Mouse (Mus musculus) right cerebral cortex, postnatal 36 days (tissue): ENCODE data around the gene Baiap2.

Experiments used
- DNase-seq, 2 experiments: peaks; one replicate each; pipeline ENCODE4 v3.0.0; 2022; ENCODE audit warnings: low spot score in 2 of 2, mixed read lengths in 1 of 2

Baiap2 gene

GRCm38 (mm10) chr11:119947426-119947825 is 4.9 kb downstream of the Baiap2 start:
- DNase-seq, result no peak

DNA sequence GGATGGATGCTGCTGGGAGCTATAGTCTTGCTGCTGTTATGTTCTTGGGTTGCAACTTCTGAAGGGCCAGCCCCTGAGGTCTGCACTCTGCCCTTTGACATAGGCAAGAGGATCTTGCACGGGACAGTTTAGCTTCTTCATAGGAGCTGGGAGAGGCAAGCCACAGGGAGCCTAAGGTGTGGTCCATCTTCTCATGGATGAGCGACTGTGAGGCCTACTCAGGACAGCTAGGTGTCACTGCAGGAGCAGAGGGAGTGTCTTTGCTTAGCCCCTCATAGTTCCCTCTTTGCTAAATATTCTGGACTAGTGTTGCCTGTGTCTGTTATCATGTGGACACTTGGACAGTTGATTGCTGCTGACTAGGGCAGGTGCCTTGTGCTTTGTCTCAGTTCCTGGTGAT is 5.3 kb downstream of the Baiap2 start:
- no peak for DNase-seq

DNA sequence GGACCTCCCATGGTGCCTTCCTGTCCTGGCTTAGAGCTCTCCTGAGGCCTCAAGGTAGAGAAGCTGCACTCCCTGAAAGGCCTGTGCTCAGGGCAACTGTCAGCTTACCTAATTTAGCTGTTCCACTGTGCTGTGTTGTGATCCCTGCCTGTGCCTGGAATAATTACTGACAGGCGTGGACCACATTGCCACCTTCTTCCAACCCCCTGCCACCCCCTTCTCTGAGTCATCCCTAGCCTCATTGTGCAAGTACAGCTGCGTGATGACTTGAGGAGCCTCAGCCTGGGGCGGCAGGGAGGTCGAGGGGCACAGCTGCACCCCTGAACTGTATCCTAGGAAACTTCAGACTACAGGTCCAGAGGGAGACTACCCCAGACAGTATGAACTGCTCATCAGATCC is 5.7 kb downstream of the Baiap2 start:
- DNase-seq, result no peak

DNA sequence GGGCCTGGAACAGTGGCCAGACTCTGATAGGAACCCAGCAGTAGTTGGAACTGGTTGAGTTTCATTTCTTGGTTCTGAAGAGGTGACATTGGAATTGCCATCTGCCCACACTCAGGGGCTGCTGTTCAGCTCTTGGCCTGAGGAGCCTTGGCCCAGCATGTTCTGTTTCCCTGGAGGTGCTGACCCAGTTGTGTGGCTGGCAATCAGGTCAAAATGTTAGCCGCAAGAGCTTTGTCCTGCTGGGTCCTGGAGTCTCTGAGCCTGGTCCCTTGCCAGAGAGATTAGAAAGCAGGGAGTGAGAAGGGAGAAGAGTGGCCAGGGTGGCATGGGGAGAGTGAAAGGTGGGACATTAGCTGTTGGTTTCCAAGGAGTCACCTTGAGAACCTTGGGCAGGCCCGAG is 6.2 kb downstream of the Baiap2 start:
- DNase-seq, result no peak

GRCm38 (mm10) chr11:119950535-119950934 is 8.0 kb downstream of the Baiap2 start:
- DNase-seq, result no peak

GRCm38 (mm10) chr11:119951326-119951725 is 8.8 kb downstream of the Baiap2 start:
- no peak for DNase-seq

DNA sequence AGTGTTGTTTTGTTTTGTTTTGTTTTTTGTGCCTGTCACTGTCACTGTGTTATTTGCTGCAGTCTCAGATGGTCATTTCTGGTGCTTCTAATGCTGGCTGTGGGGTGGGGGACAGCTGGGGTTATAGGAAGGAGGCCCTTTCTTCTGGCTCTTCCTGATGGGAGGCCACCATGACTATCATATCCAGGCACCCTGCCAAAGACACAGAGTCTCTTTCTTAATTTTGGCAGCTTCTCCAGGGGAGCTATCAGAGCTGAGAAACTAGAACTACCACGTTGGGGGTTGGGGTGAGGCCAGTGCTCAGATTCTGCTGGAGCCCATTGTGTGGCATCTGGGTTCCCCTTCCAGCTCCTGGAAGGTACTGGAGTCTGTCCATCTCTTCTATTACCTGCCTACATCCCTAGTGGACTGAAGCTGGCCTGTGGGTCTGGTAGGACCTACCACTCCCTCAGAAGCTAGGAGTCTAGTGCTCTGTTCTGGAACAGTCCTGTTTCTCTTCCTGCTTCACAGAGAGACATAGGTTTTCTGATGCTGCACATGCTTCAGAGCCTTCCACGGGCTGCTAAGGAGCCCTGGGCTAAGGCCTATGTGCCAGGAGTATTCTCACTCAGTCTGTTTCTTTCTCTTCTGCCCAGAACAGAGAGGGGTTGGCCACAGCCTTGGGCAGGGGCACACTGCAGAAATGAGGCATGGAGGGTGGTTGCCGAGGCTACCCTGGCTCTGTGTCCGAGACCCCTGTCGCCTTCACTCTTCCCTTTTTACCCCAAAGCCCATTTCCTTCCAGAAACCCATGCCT is 10.1 kb downstream of the Baiap2 start:
- DNase-seq, result no peak

GRCm38 (mm10) chr11:119954233-119954632 is 11.7 kb downstream of the Baiap2 start:
- no peak for DNase-seq

DNA sequence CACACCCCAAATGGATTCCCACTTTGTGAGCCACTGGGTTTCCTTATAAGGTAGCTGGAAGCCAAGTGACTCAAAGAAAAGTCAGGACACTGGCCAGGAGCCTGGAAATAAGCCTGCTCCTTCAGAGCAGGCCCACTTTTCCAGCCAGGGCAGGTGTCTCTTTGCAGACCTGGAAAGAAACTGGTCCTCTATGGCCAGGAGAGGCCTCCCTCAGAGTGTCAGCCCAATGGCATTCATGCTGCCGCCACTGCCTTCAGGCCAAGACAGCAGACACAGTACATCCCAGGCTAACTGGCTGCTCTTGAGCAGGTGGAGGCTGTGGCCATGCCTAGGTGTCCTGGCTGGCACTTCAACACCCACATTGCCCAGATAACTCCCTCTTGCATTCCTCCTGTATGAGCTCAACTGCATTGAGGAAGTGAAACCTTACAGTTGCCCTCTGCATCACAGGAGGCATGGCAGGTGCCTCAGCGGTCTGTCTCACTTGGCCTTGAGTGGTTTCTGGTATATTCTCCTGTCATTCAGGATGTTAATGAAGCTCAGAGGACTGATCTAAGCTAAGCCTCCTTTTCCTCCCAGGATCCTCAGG is 12.3 kb downstream of the Baiap2 start:
- no peak for DNase-seq

DNA sequence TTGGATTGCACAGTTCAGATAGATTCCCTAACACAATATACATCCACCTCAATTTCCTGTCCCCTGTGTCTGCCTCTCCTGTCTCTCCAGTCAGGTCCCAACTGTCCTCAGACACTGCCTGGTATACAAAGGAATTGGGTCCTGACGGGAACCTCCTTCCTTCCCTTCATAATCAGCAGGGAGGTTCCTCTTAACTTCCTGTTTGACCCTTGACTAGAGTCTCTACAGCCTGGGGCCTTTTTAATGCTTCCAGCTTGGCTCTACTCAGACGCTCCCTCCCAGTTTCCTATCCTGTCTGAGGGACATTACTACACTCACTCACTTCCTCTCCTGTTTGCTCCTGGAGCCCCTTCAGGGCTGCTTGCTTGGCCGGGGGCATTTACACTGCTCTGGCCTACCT is 12.9 kb downstream of the Baiap2 start:
- no peak for DNase-seq

DNA sequence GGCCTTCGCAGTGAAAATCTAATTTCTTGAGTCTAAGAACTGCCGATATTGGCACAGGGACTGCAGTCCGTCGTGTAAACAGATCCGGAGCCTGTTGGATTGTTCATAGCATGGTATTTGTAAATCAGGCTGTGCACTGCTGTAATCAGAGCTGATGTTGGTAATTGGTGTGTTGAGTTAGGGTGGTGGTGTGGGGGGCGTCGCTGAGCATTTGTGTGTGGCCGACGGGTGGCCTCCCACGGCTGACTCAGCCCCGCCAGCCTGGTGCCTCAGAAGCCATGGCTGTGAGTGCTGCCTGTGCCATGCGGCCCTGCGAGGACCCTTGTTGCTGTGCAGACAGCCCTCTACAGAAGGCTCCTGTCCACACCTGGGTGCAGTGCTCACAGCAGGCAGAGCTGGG is 14.0 kb downstream of the Baiap2 start:
- no peak for DNase-seq

GRCm38 (mm10) chr11:119958856-119959255 is 16.3 kb downstream of the Baiap2 start:
- DNase-seq, result no peak

DNA sequence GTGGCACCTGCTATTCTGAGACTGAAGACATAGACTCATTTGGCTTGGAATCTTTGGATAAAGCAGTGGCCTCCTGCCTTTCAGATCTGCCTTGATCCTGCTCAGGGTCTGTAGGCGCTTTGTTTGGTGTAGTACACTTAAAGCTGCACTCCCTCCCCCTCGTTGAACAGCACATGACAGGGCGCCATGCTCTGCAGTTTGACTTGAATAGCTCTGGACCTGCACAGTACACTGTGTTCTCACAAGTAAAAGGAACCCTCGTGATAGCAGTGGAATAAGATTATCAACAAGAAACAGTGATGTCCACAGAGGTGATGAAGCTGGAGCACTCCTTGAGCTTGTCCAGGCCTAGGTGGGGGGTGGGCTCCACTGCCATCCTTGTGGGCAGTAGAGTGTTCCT is 17.2 kb downstream of the Baiap2 start:
- no peak for DNase-seq

DNA sequence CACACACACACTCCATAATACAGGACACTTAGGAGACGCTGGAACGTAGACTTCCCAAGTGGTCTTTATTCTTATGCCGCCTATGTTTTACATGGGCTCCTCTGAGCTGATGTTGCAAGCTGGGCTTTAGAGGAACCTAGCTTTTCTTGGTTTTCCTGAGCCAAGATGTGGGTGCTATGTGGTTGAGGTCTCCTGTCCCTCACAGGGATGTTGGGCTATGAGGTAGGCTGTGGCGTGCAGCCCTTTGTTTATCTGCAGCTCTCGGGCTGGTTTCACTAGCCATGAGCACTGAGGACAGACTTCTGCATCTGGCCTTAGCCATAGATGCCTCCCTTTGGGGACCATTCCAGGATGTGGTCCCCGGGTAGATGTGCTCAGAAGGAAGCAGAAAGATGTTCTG is 18.1 kb downstream of the Baiap2 start:
- DNase-seq, result no peak

- no peak for DNase-seq
These were observed 18.9 kb downstream of the Baiap2 start for GRCm38 (mm10) chr11:119961511-119961910.

- no peak for DNase-seq
These were observed 22.5 kb downstream of the Baiap2 start for GRCm38 (mm10) chr11:119965053-119965452.

DNA sequence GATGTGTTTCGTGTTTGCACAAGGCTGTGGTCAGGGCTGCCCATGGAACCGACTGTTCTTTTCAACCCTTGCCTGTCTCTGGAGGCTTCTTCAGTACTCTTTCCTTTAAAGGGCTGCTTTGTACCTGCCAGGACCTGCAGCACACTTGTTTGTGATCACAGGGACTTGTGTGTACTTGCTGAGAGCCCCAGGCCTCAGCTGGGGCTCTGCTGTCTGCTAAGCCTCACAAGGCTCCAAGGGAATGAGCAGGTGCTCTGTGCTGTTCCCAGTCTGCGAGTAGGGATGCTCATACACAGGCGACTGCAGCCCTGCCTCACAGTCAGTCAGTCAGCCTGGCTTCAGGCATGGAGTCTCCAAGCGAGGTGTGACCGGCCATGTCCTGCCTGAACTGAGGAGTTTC is 23.7 kb downstream of the Baiap2 start:
- DNase-seq, result no peak

DNA sequence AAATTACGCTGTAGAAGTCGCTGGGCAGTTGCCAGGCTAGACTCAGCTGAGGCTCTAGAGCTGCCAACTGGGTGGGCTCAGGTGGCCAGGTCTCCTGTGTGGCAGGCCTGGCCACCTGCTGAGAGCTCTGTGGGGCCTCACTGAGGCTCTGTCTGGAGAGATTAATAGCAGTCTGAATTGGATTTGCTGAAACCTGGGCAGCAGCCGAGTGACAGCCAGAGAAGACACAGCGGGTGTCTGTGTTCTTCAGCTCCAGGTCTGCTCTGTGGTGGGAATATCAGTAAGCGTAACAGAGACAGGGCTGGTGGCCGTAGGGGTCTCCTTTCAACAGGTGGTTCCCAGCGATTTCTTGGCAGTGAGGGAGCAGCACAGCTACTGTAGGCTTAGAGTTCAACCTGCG is 24.8 kb downstream of the Baiap2 start:
- DNase-seq, result no peak

DNA sequence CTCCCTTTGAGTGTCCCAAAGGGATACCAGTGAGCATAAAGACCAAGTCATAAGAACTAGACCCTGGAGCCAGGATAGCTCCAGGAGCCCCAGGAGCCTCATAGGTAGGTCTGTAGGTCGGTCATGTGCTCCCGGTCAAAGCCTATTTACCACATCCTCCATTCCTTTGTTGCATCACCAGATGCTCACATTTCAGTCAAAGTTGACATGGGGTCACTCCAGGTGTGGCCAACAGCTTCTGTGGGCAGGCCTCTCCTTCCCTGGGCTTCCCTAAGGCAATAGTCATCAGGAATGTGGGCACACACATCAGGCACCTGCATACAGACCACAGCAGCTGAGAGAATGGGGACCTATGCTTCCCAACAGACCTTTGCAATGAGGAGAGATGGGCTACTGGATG is 25.3 kb downstream of the Baiap2 start:
- no peak for DNase-seq

DNA sequence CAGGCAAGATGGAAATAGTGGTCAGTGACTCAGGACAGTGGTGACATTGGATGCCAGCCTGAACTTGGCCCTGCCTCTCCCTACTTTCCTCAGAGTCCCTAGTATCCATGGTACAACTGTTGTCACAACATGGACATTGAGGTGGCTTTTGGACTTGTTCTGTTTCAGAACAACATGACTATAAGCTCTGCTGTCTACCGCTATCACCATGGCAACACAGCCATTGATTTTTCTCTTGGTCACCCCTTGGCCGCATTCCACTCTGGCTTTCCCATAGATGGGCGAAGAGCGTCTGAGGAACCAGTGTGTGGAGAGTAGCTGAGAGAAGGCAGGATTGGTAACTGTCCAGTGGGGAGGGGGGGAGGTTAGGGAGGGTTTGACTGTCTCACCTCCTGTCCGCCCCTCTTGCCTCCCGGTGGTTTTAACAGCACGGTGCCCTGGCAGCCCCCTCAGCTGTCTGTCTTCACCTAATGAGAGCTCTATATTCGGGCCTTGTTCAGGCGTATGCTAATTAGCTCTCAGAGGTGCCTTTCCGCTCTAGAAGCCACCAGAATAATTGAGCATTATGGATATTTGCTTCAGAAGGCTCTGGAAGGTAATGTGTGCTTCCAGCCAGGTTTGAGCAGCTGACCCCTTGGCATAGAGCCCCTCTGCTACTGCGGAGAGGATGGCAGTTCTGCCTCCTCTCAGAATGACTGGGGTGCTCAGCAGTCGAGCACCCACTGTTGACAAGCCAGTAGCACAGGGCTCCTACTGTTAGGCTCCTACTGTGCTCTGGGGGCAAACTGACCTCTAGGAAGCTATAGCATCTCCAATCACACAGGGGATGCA is 27.7 kb downstream of the Baiap2 start:
- no peak for DNase-seq

- DNase-seq, result no peak
These were observed 31.2 kb downstream of the Baiap2 start for GRCm38 (mm10) chr11:119973789-119974188.

DNA sequence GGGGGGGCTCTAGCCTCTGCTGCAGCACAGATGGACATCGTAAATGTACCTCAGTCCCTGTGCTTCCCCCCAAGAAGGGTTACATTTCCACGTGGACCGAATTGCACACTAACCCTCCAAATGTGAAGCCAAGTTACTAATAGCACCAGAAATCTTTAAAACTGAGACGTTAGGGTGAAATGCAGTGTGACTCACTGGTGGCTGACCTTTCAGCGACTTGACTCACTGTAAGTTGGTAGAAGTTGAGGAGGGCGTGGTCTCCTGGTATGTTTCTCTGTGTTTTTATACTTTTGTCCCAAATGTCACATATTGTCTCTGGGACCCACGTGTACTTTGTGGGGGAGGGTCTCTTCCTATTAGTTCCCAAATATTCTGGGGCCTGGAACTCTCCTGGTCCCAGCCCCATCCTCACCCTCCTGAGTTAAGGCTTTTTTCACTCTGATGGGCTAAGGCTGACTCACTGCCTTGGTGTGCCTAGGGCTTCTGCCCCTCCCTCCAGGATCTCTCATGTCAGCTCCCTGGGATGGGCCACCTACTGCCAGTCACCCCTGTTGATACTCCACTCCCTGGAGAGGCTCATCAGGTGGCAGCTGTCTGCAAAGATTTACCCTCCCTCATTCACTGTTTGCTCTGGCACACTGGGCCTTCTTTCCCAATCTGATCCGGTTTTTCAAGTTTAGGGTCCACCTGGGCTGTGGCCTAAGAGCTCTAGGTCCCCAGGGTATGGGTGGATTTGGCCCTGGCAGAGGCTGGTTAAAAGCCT is 33.4 kb downstream of the Baiap2 start:
- no peak for DNase-seq
